Mouse (Mus musculus): ENCODE data around the gene Gm17727. TPM values are rescaled to one million over a fixed set of nuclear protein-coding genes. Genes with fewer than 3 reads are reported as not detected.
"Not testable (repeated sequence)": the region's sequence is repeated elsewhere in the genome, so short reads cannot be mapped to it uniquely, and the experiment has no call there.

Gene Gm17727
- polyA plus RNA-seq (2014; fragmentation: Nextera tagmentation; extraction: Ambion mirVana): not detected in 2 replicates

GRCm38 (mm10) chr9:35778009-35778408 lies at the start of gene Gm17727:
Gene Gm17727, minus strand, starts transcription at chr9:35778109.
- no peaks in the 10 kb centered on the region for H3K27me3 ChIP-seq (ENCODE audit: control insufficient read depth, insufficient read depth, low read length)
- H3K4me1 ChIP-seq (ENCODE audit: control insufficient read depth, insufficient read depth, low read length): no peaks in the 10 kb centered on the region
- no peak within 1 kb of the TSS for H3K9ac ChIP-seq (ENCODE audit: low read depth, low read length)
- peaks cover 7% of the 10 kb centered on the region; the same call in 1 of the 2 replicates for H3K9me3 ChIP-seq (ENCODE audit: control insufficient read depth, low read length)
- no peak within 1 kb of the TSS for H3K27ac ChIP-seq (ENCODE audit: low read depth, low read length)
- no peak for ATAC-seq (ENCODE audit: low FRiP score, low TSS enrichment)
- WGBS: 71% methylated on average over 3 of the region's 3 CpGs
- H3K4me3 ChIP-seq (ENCODE audit: low read length): no peak within 1 kb of the TSS
- no peak within 1 kb of the TSS for H3K4me2 ChIP-seq (replicated peaks; ENCODE audit: low read depth, low read length)
- no peaks in the 10 kb centered on the region for H3K36me3 ChIP-seq (ENCODE audit: control insufficient read depth, insufficient read depth, low read length)

GRCm38 (mm10) chr9:35817881-35818280 lies 40.0 kb upstream of the Gm17727 start:
- H3K27me3 ChIP-seq (ENCODE audit: control insufficient read depth, insufficient read depth, low read length); H3K36me3 ChIP-seq (ENCODE audit: control insufficient read depth, insufficient read depth, low read length); H3K4me1 ChIP-seq (ENCODE audit: control insufficient read depth, insufficient read depth, low read length); H3K9ac ChIP-seq (ENCODE audit: low read depth, low read length); H3K4me2 ChIP-seq (replicated peaks; ENCODE audit: low read depth, low read length); H3K9me3 ChIP-seq (ENCODE audit: control insufficient read depth, low read length); H3K27ac ChIP-seq (ENCODE audit: low read depth, low read length); ATAC-seq (ENCODE audit: low FRiP score, low TSS enrichment); H3K4me3 ChIP-seq (ENCODE audit: low read length): not testable (repeated sequence)
- 91% methylated on average over 15 of the region's 15 CpGs for WGBS

DNA sequence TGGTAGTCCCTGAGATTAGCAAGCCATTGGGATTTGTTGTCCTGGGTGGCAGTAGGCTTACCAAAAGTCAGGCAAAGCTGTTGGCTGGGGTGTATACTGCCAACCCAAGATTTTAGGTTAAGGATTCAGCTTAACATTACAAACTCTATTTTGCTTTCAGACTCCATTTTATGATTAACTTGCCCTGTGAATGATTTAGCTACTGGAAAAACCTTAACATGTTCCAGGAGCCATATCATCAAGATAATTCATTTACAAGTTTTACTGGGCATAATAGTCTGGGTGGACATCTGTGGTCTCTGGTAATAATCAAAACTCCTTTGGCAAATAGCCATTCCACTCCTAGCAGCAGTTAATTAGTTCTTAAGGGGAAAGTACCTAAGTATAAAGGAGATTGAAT lies 20.2 kb upstream of the Gm17727 start:
- Histone ChIP-seq H3K27ac (ENCODE audit: low read depth, low read length) (no peak overlapping the region), H3K4me2 (replicated peaks; ENCODE audit: low read depth, low read length) (no peak overlapping the region), H3K4me1 (ENCODE audit: control insufficient read depth, insufficient read depth, low read length) (no peaks in the 10 kb centered on the region), H3K27me3 (ENCODE audit: control insufficient read depth, insufficient read depth, low read length) (no peaks in the 10 kb centered on the region), H3K4me3 (ENCODE audit: low read length) (no peak overlapping the region), H3K9me3 (ENCODE audit: control insufficient read depth, low read length) (0 out of 2 replicates have a peak, but pooled peaks cover 2% of the 10 kb centered on the region), H3K36me3 (ENCODE audit: control insufficient read depth, insufficient read depth, low read length) (no peaks in the 10 kb centered on the region), H3K9ac (ENCODE audit: low read depth, low read length) (no peak overlapping the region)
- no peak for ATAC-seq (ENCODE audit: low FRiP score, low TSS enrichment)

GRCm38 (mm10) chr9:35790001-35790400 lies 12.1 kb upstream of the Gm17727 start, which contains the start of the genes Gm27235 and D730048I06Rik:
Gene Gm27235, minus strand, starts transcription at chr9:35790101.
Gene D730048I06Rik, minus strand, starts transcription at chr9:35790112.
- Histone ChIP-seq H3K4me1 (ENCODE audit: control insufficient read depth, insufficient read depth, low read length) (no peaks in the 10 kb centered on the region), H3K9ac (ENCODE audit: low read depth, low read length) (no peak within 1 kb of the TSS), H3K4me3 (ENCODE audit: low read length) (no peak within 1 kb of the TSS), H3K36me3 (ENCODE audit: control insufficient read depth, insufficient read depth, low read length) (no peaks in the 10 kb centered on the region), H3K9me3 (ENCODE audit: control insufficient read depth, low read length) (no peaks in the 10 kb centered on the region), H3K27me3 (ENCODE audit: control insufficient read depth, insufficient read depth, low read length) (no peaks in the 10 kb centered on the region), H3K4me2 (replicated peaks; ENCODE audit: low read depth, low read length) (no peak within 1 kb of the TSS), H3K27ac (ENCODE audit: low read depth, low read length) (no peak within 1 kb of the TSS)
- WGBS: 87% methylated on average over 3 of the region's 3 CpGs
- no peak for ATAC-seq (ENCODE audit: low FRiP score, low TSS enrichment)

DNA sequence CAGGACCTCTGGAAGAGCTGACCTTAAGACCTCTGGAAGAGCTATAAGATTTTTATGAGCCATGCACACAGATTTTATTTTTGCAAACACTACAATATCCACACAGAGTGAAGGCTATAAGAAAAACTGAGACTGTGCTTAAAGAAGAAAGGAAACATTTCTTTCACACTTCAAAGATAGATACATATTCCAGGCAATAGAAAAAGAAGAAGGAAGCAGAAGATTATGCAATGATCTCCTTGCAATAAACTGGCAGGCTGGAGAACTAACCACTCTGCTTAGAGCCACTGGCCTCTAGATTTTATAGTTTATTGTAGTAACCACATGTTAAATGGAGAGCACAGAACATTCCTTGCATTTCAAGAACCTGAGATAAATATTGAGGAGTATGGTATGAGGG lies 21.1 kb downstream of the Gm17727 start:
- Histone ChIP-seq H3K4me1 (ENCODE audit: control insufficient read depth, insufficient read depth, low read length) (no peaks in the 10 kb centered on the region), H3K4me3 (ENCODE audit: low read length) (no peak overlapping the region), H3K9ac (ENCODE audit: low read depth, low read length) (no peak overlapping the region), H3K27me3 (ENCODE audit: control insufficient read depth, insufficient read depth, low read length) (no peaks in the 10 kb centered on the region), H3K27ac (ENCODE audit: low read depth, low read length) (no peak overlapping the region), H3K9me3 (ENCODE audit: control insufficient read depth, low read length) (no peaks in the 10 kb centered on the region; the same call in 1 of the 2 replicates), H3K4me2 (replicated peaks; ENCODE audit: low read depth, low read length) (no peak overlapping the region), H3K36me3 (ENCODE audit: control insufficient read depth, insufficient read depth, low read length) (no peaks in the 10 kb centered on the region)
- ATAC-seq (ENCODE audit: low FRiP score, low TSS enrichment): no peak

GRCm38 (mm10) chr9:35740749-35741148 lies 37.2 kb downstream of the Gm17727 start, which contains the start of gene Gm17677:
Gene Gm17677, plus strand, starts transcription at chr9:35741049.
- Histone ChIP-seq H3K4me1 (ENCODE audit: control insufficient read depth, insufficient read depth, low read length) (no peaks in the 10 kb centered on the region), H3K27me3 (ENCODE audit: control insufficient read depth, insufficient read depth, low read length) (no peaks in the 10 kb centered on the region), H3K9ac (ENCODE audit: low read depth, low read length) (no peak within 1 kb of the TSS), H3K9me3 (ENCODE audit: control insufficient read depth, low read length) (no peaks in the 10 kb centered on the region), H3K36me3 (ENCODE audit: control insufficient read depth, insufficient read depth, low read length) (no peaks in the 10 kb centered on the region), H3K27ac (ENCODE audit: low read depth, low read length) (no peak within 1 kb of the TSS), H3K4me3 (ENCODE audit: low read length) (no peak within 1 kb of the TSS), H3K4me2 (replicated peaks; ENCODE audit: low read depth, low read length) (no peak within 1 kb of the TSS)
- no peak for ATAC-seq (ENCODE audit: low FRiP score, low TSS enrichment)

Other genes starting within 250 kb of the Gm17727 start
- 2.3 and 2.8 TPM in 2 replicates for gene Ddx25, start 219.6 kb downstream of the Gm17727 start, polyA plus RNA-seq (2014; fragmentation: Nextera tagmentation; extraction: Ambion mirVana)
- 23.6 and 26.3 TPM in 2 replicates for gene Pus3, start 219.5 kb downstream of the Gm17727 start, polyA plus RNA-seq (2014; fragmentation: Nextera tagmentation; extraction: Ambion mirVana)
- gene Pate2, start 207.8 kb downstream of the Gm17727 start, polyA plus RNA-seq (2014; fragmentation: Nextera tagmentation; extraction: Ambion mirVana): 0.37 and 0.46 TPM in 2 replicates
- 16.6 and 17.0 TPM in 2 replicates for gene Hyls1, start 207.7 kb downstream of the Gm17727 start, polyA plus RNA-seq (2014; fragmentation: Nextera tagmentation; extraction: Ambion mirVana)
- gene Pate4, start 166.2 kb downstream of the Gm17727 start, polyA plus RNA-seq (2014; fragmentation: Nextera tagmentation; extraction: Ambion mirVana): not detected in 2 replicates
- 0.14 TPM in 1 of 2 replicates, not detected in the other for gene Pate3, start 129.9 kb downstream of the Gm17727 start, polyA plus RNA-seq (2014; fragmentation: Nextera tagmentation; extraction: Ambion mirVana)
- gene Pate1, start 90.7 kb downstream of the Gm17727 start, polyA plus RNA-seq (2014; fragmentation: Nextera tagmentation; extraction: Ambion mirVana): not detected in 2 replicates
- gene Gm17677, start 37.1 kb downstream of the Gm17727 start, polyA plus RNA-seq (2014; fragmentation: Nextera tagmentation; extraction: Ambion mirVana): not detected in 2 replicates
- gene Gm27235, start 12.0 kb upstream of the Gm17727 start, polyA plus RNA-seq (2014; fragmentation: Nextera tagmentation; extraction: Ambion mirVana): not detected in 2 replicates
- gene D730048I06Rik, start 12.0 kb upstream of the Gm17727 start, polyA plus RNA-seq (2014; fragmentation: Nextera tagmentation; extraction: Ambion mirVana): not detected in 2 replicates
- not detected in 2 replicates for gene 9230110F15Rik, start 66.0 kb upstream of the Gm17727 start, polyA plus RNA-seq (2014; fragmentation: Nextera tagmentation; extraction: Ambion mirVana)
- gene 9230113P08Rik, start 130.3 kb upstream of the Gm17727 start, polyA plus RNA-seq (2014; fragmentation: Nextera tagmentation; extraction: Ambion mirVana): not detected in 2 replicates

Measured in kidney, embryonic 14.5 days (tissue).